Mouse (Mus musculus) thymus, adult 2 months (tissue): ENCODE results near the gene Dgke. TPM values are rescaled to one million over a fixed set of nuclear protein-coding genes. Genes with fewer than 3 reads are reported as not detected.

Source experiments
- DNase-seq: peaks from one replicate; pipeline ENCODE4 v3.0.0; 2021
- H3K27ac ChIP-seq: fragments of 200-500 bp; 2 replicates; pipeline ENCODE4 v1.5.1; 2012; ENCODE audit warnings: low read length, control low read depth; ENCODE audit not compliant: control insufficient read depth, insufficient read depth
- H3K27me3 ChIP-seq: fragments of 200-500 bp; 2 replicates; pipeline ENCODE4 v1.6.1; 2012; ENCODE audit warnings: mild to moderate bottlenecking, low read length, moderate library complexity, mixed read lengths; ENCODE audit not compliant: control insufficient read depth, insufficient read depth
- H3K36me3 ChIP-seq: fragments of 200-500 bp; 2 replicates; pipeline ENCODE4 v1.6.1; 2012; ENCODE audit warnings: mild to moderate bottlenecking, low read length, moderate library complexity; ENCODE audit not compliant: control insufficient read depth, insufficient read depth
- H3K4me1 ChIP-seq: fragments of 200-500 bp; replicated peaks from 2 replicates; pipeline ENCODE4 v1.6.1; 2012; ENCODE audit warnings: low read length; ENCODE audit not compliant: control insufficient read depth, insufficient read depth
- H3K4me3 ChIP-seq: fragments of 200-500 bp; 2 replicates; pipeline ENCODE4 v1.5.1; 2012; ENCODE audit warnings: mild to moderate bottlenecking, low read length, control low read depth, moderate library complexity; ENCODE audit not compliant: control insufficient read depth, insufficient read depth
- CTCF ChIP-seq: fragments of 200-500 bp; IDR thresholded peaks from 2 replicates; pipeline ENCODE4 v1.5.1; 2012; ENCODE audit warnings: mild to moderate bottlenecking, control low read depth, low read length, moderate library complexity, borderline replicate concordance; ENCODE audit not compliant: control insufficient read depth, poor library complexity, insufficient read depth; ENCODE audit errors: extremely low read depth
- POLR2A ChIP-seq: fragments of 200-500 bp; IDR thresholded peaks from 2 replicates; pipeline ENCODE4 v1.6.1; 2012; ENCODE audit warnings: mild to moderate bottlenecking, low read length, control low read depth, moderate library complexity; ENCODE audit not compliant: control insufficient read depth, poor library complexity, insufficient read depth; ENCODE audit errors: extremely low read depth
- whole genome bisulfite sequencing: fragments of 180-500 bp; shearing (Covaris S2); methylation state at CpG from one replicate; pipeline ENCODE4 v1.1.7; 2018; 5-methylcytosine and 5-hydroxymethylcytosine counted together
- polyA plus RNA-seq: library from polyadenylated mRNA; depleted of rRNA; stranded (reverse); fragments of >200 nt; gene quantifications from 2 replicates; pipeline ENCODE4 v1.2.3, GENCODE M21; 2012

Dgke gene
- polyA plus RNA-seq, 1 experiment, result 81.2 TPM

GRCm38 (mm10) chr11:89024181-89024881 is 42.3 kb downstream of the Dgke start:
- H3K4me3 ChIP-seq, result no peak overlapping the region
- H3K27ac ChIP-seq, result peak overlapping the region; percentile 39; the same call in 1 of the 2 replicates
- H3K27me3 ChIP-seq, result no peaks in the 10 kb centered on the region
- TF ChIP-seq CTCF (no peak), POLR2A (no peak)
- H3K4me1 ChIP-seq, result peaks cover 21% of the 10 kb centered on the region
- WGBS, result 51% methylated on average over 11 of the region's 11 CpGs
- no peak for DNase-seq
- peaks cover 7% of the 10 kb centered on the region for H3K36me3 ChIP-seq

- 93% methylated on average over 10 of the region's 10 CpGs for WGBS
- no peak for DNase-seq
- TF ChIP-seq POLR2A (no peak), CTCF (no peak)
These were observed 43.2 kb downstream of the Dgke start for GRCm38 (mm10) chr11:89023477-89023876.

GRCm38 (mm10) chr11:89022120-89022731 is 44.4 kb downstream of the Dgke start:
- DNase-seq, result no peak
- Histone ChIP-seq H3K27me3 (no peaks in the 10 kb centered on the region), H3K27ac (no peak overlapping the region), H3K36me3 (peaks cover 19% of the 10 kb centered on the region), H3K4me1 (peaks cover 9% of the 10 kb centered on the region), H3K4me3 (no peak overlapping the region)
- WGBS, result 82% methylated on average over 8 of the region's 8 CpGs
- TF ChIP-seq CTCF, result no peak

More at GRCm38 (mm10) chr11:89023477-89023876, 43.2 kb downstream of the Dgke start:
- Histone ChIP-seq H3K27ac (no peak overlapping the region), H3K27me3 (no peaks in the 10 kb centered on the region), H3K4me3 (no peak overlapping the region), H3K4me1 (peaks cover 15% of the 10 kb centered on the region), H3K36me3 (peaks cover 12% of the 10 kb centered on the region)

- Histone ChIP-seq H3K36me3 (peaks cover 22% of the 10 kb centered on the region), H3K4me3 (no peak overlapping the region), H3K4me1 (peaks cover 9% of the 10 kb centered on the region), H3K27me3 (no peaks in the 10 kb centered on the region), H3K27ac (no peak overlapping the region)
- TF ChIP-seq CTCF (no peak), POLR2A (no peak)
- DNase-seq, result no peak
- 92% methylated on average over 7 of the region's 7 CpGs for WGBS
These were observed 45.0 kb downstream of the Dgke start for GRCm38 (mm10) chr11:89021687-89022086.

GRCm38 (mm10) chr11:89020681-89021305 is 45.9 kb downstream of the Dgke start:
- no peak overlapping the region for H3K27ac ChIP-seq
- no peak overlapping the region for H3K4me3 ChIP-seq
- TF ChIP-seq POLR2A, result no peak
- TF ChIP-seq CTCF, result no peak
- H3K36me3 ChIP-seq, result peaks cover 29% of the 10 kb centered on the region
- peaks cover 9% of the 10 kb centered on the region for H3K4me1 ChIP-seq
- WGBS, result 92% methylated on average over 9 of the region's 9 CpGs
- no peaks in the 10 kb centered on the region for H3K27me3 ChIP-seq
- no peak for DNase-seq

- WGBS, result 95% methylated on average over 9 of the region's 9 CpGs
These were observed 49.0 kb downstream of the Dgke start for GRCm38 (mm10) chr11:89017514-89018182.

More at GRCm38 (mm10) chr11:89017514-89018182, 49.0 kb downstream of the Dgke start:
- no peaks in the 10 kb centered on the region for H3K27me3 ChIP-seq
- no peak for TF ChIP-seq CTCF
- no peak for TF ChIP-seq POLR2A
- H3K4me3 ChIP-seq, result no peak overlapping the region
- no peak overlapping the region for H3K27ac ChIP-seq
- peaks cover 47% of the 10 kb centered on the region for H3K36me3 ChIP-seq
- H3K4me1 ChIP-seq, result 0 out of 2 replicates have a peak, but pooled peaks cover 3% of the 10 kb centered on the region
- no peak for DNase-seq
